Mouse (Mus musculus): ENCODE results near the gene Cstf2t. TPM values are rescaled to one million over a fixed set of nuclear protein-coding genes. Genes with fewer than 3 reads are reported as not detected.

The Cstf2t gene
- total RNA-seq (2012; rRNA removed) (22.8 and 27.7 TPM in 2 replicates), total RNA-seq (2014; rRNA removed) (44.5 and 46.0 TPM in 2 replicates), polyA plus RNA-seq (2012; ENCODE audit: insufficient read length, low read depth) (23.7 and 23.9 TPM in 2 replicates)

DNA sequence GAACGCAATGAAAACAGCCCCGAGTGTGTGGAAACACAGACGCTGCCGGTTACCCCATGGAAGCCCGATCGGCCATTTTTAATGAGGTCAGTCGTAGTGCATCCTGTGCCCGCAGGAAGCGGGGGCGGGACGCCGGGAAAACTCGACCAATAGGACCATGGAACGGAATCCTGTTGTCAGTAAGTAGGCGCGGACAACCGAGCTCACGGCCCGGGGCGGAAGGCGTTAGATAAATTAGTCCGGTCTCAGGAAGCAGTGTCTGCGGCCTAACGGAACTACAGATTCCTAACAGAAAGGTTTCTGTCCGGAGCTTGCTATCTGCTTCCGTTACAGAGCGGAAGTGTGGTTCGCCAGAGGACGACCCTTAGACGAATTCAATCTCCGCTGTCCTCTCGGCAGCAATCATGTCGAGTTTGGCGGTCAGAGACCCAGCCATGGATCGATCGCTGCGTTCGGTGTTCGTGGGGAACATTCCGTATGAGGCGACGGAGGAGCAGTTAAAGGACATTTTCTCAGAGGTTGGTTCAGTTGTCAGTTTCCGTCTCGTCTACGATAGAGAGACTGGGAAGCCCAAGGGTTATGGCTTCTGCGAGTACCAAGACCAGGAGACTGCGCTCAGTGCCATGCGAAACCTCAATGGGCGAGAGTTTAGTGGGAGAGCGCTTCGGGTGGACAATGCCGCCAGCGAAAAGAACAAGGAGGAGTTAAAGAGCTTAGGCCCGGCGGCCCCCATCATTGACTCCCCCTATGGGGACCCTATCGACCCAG, at the start of gene Cstf2t:
Cstf2t (plus strand) TSS at position 176 of the 768 bp plus-strand sequence.
- Histone ChIP-seq H3K36me3 (replicated peaks in 1 of 2; ENCODE audit: control insufficient read depth in 1 of 2, insufficient read depth in 1 of 2, low read length in 1 of 2) (peaks cover 13 to 29% of the 10 kb centered on the region in 2 experiments), H3K27me3 (replicated peaks) (no peaks in the 10 kb centered on the region), H3K27ac (ENCODE audit: insufficient read depth, low read depth) (peak within 1 kb of the TSS; percentile 42; the same call in 1 of the 2 replicates), H3K79me2 (replicated peaks; ENCODE audit: control insufficient read depth, extremely low read depth, insufficient read depth, poor library complexity, severe bottlenecking) (peaks cover 19% of the 10 kb centered on the region), H3K4me2 (ENCODE audit: insufficient read depth, low read depth, poor library complexity, severe bottlenecking) (peak within 1 kb of the TSS; percentile 84), H3K4me3 (replicated peaks in 1 of 3; ENCODE audit: low read depth in 2 of 3, low read length in 2 of 3, poor library complexity in 1 of 3) (peak within 1 kb of the TSS; percentile 79 to 90 (median 87)), H3K9ac (ENCODE audit: insufficient read depth, low read depth) (peak within 1 kb of the TSS; percentile 82), H3K9me3 (replicated peaks; ENCODE audit: low read length) (no peaks in the 10 kb centered on the region), H3K4me1 (ENCODE audit: control insufficient read depth in 1 of 2, insufficient read depth in 2 of 2) (peaks cover 10 to 23% of the 10 kb centered on the region in 2 experiments)
- peak; percentile 98 for DNase-seq (ENCODE audit: extremely low read depth)
- TF ChIP-seq USF1 (IDR thresholded peaks at IDR 0.05; ENCODE audit: low read depth, low read length) (no peak), SMC3 (IDR thresholded peaks at IDR 0.05; ENCODE audit: low read depth, low read length) (no peak), NRF1 (IDR thresholded peaks at IDR 0.05; ENCODE audit: low read depth, low read length) (peak; percentile 63), RAD21 (IDR thresholded peaks at IDR 0.05; ENCODE audit: low read depth, low read length) (no peak), IRF4 (IDR thresholded peaks at IDR 0.05; ENCODE audit: low read depth, low read length) (peak; percentile 70; the same call in 1 of the 2 replicates), HCFC1 (IDR thresholded peaks at IDR 0.05; ENCODE audit: low read depth, low read length) (peak; percentile 96), MAZ (IDR thresholded peaks at IDR 0.05; ENCODE audit: low read depth, low read length) (peak; percentile 71; the same call in 1 of the 2 replicates), RCOR1 (conservative IDR thresholded peaks at IDR 0.05; ENCODE audit: low read depth, low read length) (peak; percentile 95), TCF12 (IDR thresholded peaks at IDR 0.05; ENCODE audit: low read depth, low read length) (peak; percentile 90), ELF1 (IDR thresholded peaks at IDR 0.05; ENCODE audit: low read depth, low read length) (peak; percentile 92), MYC (IDR thresholded peaks at IDR 0.05; ENCODE audit: low read depth, low read length) (peak; percentile 80), ZC3H11A (IDR thresholded peaks at IDR 0.05; ENCODE audit: low read depth, low read length) (no peak), BHLHE40 (IDR thresholded peaks at IDR 0.05; ENCODE audit: low read depth, low read length) (no peak; the same call in 1 of the 2 replicates), EP300 (IDR thresholded peaks at IDR 0.05; ENCODE audit: low read length) (no peak), TBP (conservative IDR thresholded peaks at IDR 0.05; ENCODE audit: low read depth, low read length) (peak; percentile 97), KAT2A (IDR thresholded peaks at IDR 0.05; ENCODE audit: insufficient replicate concordance, low read length) (peak; percentile 95), CHD2 (IDR thresholded peaks at IDR 0.05; ENCODE audit: low read length) (peak; percentile 45), SIN3A (IDR thresholded peaks at IDR 0.05; ENCODE audit: low read length) (peak; percentile 94), MXI1 (IDR thresholded peaks at IDR 0.05; ENCODE audit: low read depth, low read length) (peak; percentile 67; the same call in 1 of the 2 replicates), ZMIZ1 (IDR thresholded peaks at IDR 0.05; ENCODE audit: low read depth, low read length) (0 out of 2 replicates have a peak, but pooled peaks have one; percentile 40), ETS1 (conservative IDR thresholded peaks at IDR 0.05; ENCODE audit: low read depth, low read length) (no peak), JUND (conservative IDR thresholded peaks at IDR 0.05; ENCODE audit: low read depth, low read length) (peak; percentile 19; the same call in 1 of the 2 replicates), MAFK (IDR thresholded peaks at IDR 0.05; ENCODE audit: insufficient replicate concordance, low read length) (no peak), JUN (IDR thresholded peaks at IDR 0.05; ENCODE audit: insufficient read depth, low read depth, low read length) (no peak), MAX (IDR thresholded peaks at IDR 0.05; ENCODE audit: low read length) (peak; percentile 70), E2F4 (IDR thresholded peaks at IDR 0.05; ENCODE audit: insufficient replicate concordance, low read depth, low read length) (peak; percentile 40; the same call in 1 of the 2 replicates), GABPA (IDR thresholded peaks at IDR 0.05; ENCODE audit: insufficient replicate concordance, low read depth, low read length) (peak; percentile 42; the same call in 1 of the 2 replicates), USF2 (conservative IDR thresholded peaks at IDR 0.05; ENCODE audit: low read depth, low read length) (no peak), ZNF384 (IDR thresholded peaks at IDR 0.05; ENCODE audit: low read depth, low read length) (no peak), POLR2A (IDR thresholded peaks at IDR 0.05; ENCODE audit: low read depth, low read length) (peak; percentile 90), ZKSCAN1 (IDR thresholded peaks at IDR 0.05; ENCODE audit: borderline replicate concordance, low read depth, low read length) (no peak), CHD1 (IDR thresholded peaks at IDR 0.05; ENCODE audit: low read depth, low read length) (no peak), NELFE (IDR thresholded peaks at IDR 0.05; ENCODE audit: low read depth, low read length) (peak; percentile 91), PAX5 (IDR thresholded peaks at IDR 0.05; ENCODE audit: low read length) (no peak), CTCF (conservative IDR thresholded peaks at IDR 0.05 in 1 of 2, IDR thresholded peaks at IDR 0.05 in 1 of 2; ENCODE audit: low read depth in 2 of 2, low read length in 2 of 2) (no peak), POLR2AphosphoS2 (IDR thresholded peaks at IDR 0.05; ENCODE audit: low read depth, low read length) (peak; percentile 91; the same call in 1 of the 2 replicates), MEF2A (IDR thresholded peaks at IDR 0.05; ENCODE audit: borderline replicate concordance, low read depth, low read length) (peak; percentile 82), UBTF (IDR thresholded peaks at IDR 0.05; ENCODE audit: low read depth, low read length) (no peak)
- in situ Hi-C loops (cut with MboI; ENCODE audit: low pct_ligation_motif_present, low pct_unique_long_range_greater_than_20kb, low sequenced_read_pairs), result no loop called here
- dilution Hi-C loops (cut with MboI; ENCODE audit: extremely low pct_ligation_motif_present, extremely low pct_unique_long_range_greater_than_20kb, low sequenced_read_pairs), result no loop called here

Data from CH12.LX (cell line).